Mouse (Mus musculus) activated CD4-positive, CD25-positive, alpha-beta regulatory T cell, adult 4 months (primary cell): ENCODE measurements around the gene Trim56. TPM values are rescaled to one million over a fixed set of nuclear protein-coding genes. Genes with fewer than 3 reads are reported as not detected.

Source experiments
- ATAC-seq: one replicate; pipeline ENCODE4 v1.8.0; 2017
- polyA plus RNA-seq, 2 experiments: library from polyadenylated mRNA; unstranded; fragments of 100-300 nt; shearing (Covaris generic); gene quantifications; one replicate each; pipeline ENCODE4 v1.2.1; 2017

The Trim56 gene
- polyA plus RNA-seq, 2 experiments from 2014 or later = 15.1 to 15.6 TPM

DNA sequence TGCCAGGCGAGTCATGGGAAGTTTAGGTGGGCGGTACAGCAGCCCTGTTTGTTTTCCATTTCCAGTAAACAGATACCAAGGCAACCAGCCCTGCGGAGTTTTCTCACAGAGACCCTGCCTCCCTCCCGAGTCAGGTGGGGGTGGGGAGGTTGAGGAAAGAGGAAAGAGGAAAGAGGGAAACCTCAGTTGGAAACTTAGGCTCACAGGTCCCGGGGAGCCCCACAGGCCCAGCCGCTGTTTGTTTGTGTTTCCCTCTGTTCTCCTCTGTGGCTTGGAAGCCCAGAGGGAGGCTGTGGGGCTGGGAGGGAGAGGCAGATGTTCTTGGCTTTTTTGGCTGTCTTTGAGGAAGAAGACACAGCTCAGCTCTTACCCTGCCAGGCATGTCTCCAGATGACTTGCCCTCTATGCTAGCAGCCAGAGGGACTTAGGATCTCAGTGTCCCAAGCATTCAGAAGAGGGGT lies 41.8 kb downstream of the Trim56 start:
- ATAC-seq = no peak

GRCm38 (mm10) chr5:137073141-137073540 lies 42.9 kb downstream of the Trim56 start:
- ATAC-seq = no peak

- ATAC-seq = peak; percentile 68
These were observed 43.7 kb downstream of the Trim56 start, which contains the start of gene Serpine1 for GRCm38 (mm10) chr5:137072079-137072960. TSS of gene Serpine1 (minus strand) at chr5:137072268.

- no peak for ATAC-seq
These were observed 45.0 kb downstream of the Trim56 start for GRCm38 (mm10) chr5:137070881-137071605.

GRCm38 (mm10) chr5:137068711-137069110 lies 47.3 kb downstream of the Trim56 start:
- ATAC-seq = no peak

DNA sequence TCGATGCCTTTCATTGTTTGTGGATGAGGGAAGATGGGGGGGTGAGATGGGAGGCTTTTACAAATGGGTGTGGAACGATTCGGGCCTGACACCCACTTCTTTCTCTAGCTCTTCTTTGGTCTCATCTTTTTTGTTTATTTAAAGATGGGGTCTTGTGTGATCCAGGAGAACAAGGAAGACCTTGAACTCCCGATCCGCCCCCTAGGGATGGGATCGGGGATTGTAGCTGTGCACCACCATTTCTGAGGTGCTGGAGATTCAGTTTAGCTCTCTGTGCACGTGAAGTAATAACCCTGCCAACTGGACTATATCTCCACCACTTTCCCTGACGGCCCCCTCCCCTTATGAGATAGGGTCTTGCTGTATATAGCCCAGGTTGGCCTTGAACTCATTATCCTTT lies 50.1 kb downstream of the Trim56 start:
- no peak for ATAC-seq

DNA sequence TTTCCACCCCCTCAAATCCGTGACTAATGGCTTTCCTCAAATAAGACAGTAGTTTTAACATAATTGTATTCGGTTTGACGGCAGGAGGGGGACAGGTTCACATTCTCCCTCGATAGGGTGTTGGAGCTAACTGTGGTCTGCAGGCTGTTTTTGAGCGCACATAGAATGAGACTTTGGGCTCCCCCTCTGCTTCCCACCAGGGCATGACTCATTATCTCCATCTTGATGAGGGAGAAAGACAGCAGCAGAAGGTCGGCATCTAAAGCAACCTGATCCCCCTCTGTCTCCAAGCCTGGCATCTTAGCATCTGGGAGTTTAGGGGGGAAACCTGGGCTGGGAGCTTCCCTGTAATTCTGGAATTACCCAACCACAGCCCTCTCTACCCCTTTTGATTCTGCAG lies 50.6 kb downstream of the Trim56 start:
- ATAC-seq = no peak

- ATAC-seq = no peak
These were observed 53.4 kb downstream of the Trim56 start for GRCm38 (mm10) chr5:137062601-137063000.

- no peak for ATAC-seq
These were observed 54.1 kb downstream of the Trim56 start for GRCm38 (mm10) chr5:137061809-137062481.

Other genes with a start within 250 kb of the Trim56 start
- not detected for gene Col26a1, start 233.0 kb downstream of the Trim56 start, polyA plus RNA-seq
- 1 to 10 TPM; 7.4 to 9.7 TPM for gene Ift22, start 208.1 kb downstream of the Trim56 start, polyA plus RNA-seq
- gene Fis1, start 162.9 kb downstream of the Trim56 start, polyA plus RNA-seq = 100 to 1,000 TPM; 446 to 499 TPM
- gene Cldn15, start 149.6 kb downstream of the Trim56 start, polyA plus RNA-seq = not detected
- 1 to 10 TPM; 2.6 to 6.0 TPM for gene Plod3, start 129.2 kb downstream of the Trim56 start, polyA plus RNA-seq
- gene Znhit1, start 128.2 kb downstream of the Trim56 start, polyA plus RNA-seq = 10 to 100 TPM; 56.5 to 66.5 TPM
- not detected for gene Vgf, start 89.8 kb downstream of the Trim56 start, polyA plus RNA-seq
- 10 to 100 TPM; 71.3 to 90.7 TPM for gene Ap1s1, start 70.1 kb downstream of the Trim56 start, polyA plus RNA-seq
- not detected for gene Serpine1, start 43.9 kb downstream of the Trim56 start, polyA plus RNA-seq
- gene Muc3, start 33.1 kb upstream of the Trim56 start, polyA plus RNA-seq = under 1 TPM in 1 of 2 experiments, not detected in 1; 0.22 TPM
- gene Muc3a, start 96.2 kb upstream of the Trim56 start, polyA plus RNA-seq = 1 to 10 TPM; 2.4 to 5.6 TPM
- not detected for gene Ache, start 171.3 kb upstream of the Trim56 start, polyA plus RNA-seq
- 1 to 10 TPM in 1 of 2 experiments, not detected in 1; 1.7 TPM for gene Ufsp1, start 178.4 kb upstream of the Trim56 start, polyA plus RNA-seq
- 10 to 100 TPM; 65.0 to 75.8 TPM for gene Srrt, start 191.5 kb upstream of the Trim56 start, polyA plus RNA-seq
- 1 to 10 TPM; 1.3 to 1.5 TPM for gene Trip6, start 198.2 kb upstream of the Trim56 start, polyA plus RNA-seq
- 10 to 100 TPM in 1 of 2 experiments, 1 to 10 TPM in 1; 7.8 to 10.1 TPM for gene Slc12a9, start 217.4 kb upstream of the Trim56 start, polyA plus RNA-seq
- not detected for gene Ephb4, start 233.9 kb upstream of the Trim56 start, polyA plus RNA-seq